Mouse (Mus musculus) frontal cortex, adult (tissue): ENCODE data around the gene Gm10153.
"Not testable (repeated sequence)": the region's sequence is repeated elsewhere in the genome, so short reads cannot be mapped to it uniquely, and the experiment has no call there.

ENCODE experiments used
- ATAC-seq: cut with Nextera tagmentation; 2 replicates; pipeline ENCODE4 v1.9.2; 2017; ENCODE audit warnings: mild to moderate bottlenecking, moderate library complexity, mixed read lengths; ENCODE audit not compliant: low TSS enrichment

Gene Gm10153

GRCm38 (mm10) chr7:142190289-142190688 lies at the start of gene Gm10153:
Gene Gm10153 (minus strand): TSS chr7:142190389.
- no peak for ATAC-seq

GRCm38 (mm10) chr7:142231540-142231939 lies 41.4 kb upstream of the Gm10153 start:
- ATAC-seq, result no peak

- not testable (repeated sequence) for ATAC-seq
Measured at GRCm38 (mm10) chr7:142229871-142230270, 39.7 kb upstream of the Gm10153 start, which contains the start of gene Krtap5-5. Gene Krtap5-5 (minus strand): TSS chr7:142229971.

- no peak for ATAC-seq
Measured at GRCm38 (mm10) chr7:142224518-142224917, 34.3 kb upstream of the Gm10153 start.

- not testable (repeated sequence) for ATAC-seq
Measured at GRCm38 (mm10) chr7:142212136-142212535, 21.9 kb upstream of the Gm10153 start.

GRCm38 (mm10) chr7:142211559-142211958 lies 21.4 kb upstream of the Gm10153 start, which contains the start of gene Gm7579:
Gene Gm7579 (plus strand): TSS chr7:142211859.
- ATAC-seq, result no peak

GRCm38 (mm10) chr7:142206891-142207290 lies 16.7 kb upstream of the Gm10153 start:
- ATAC-seq, result not testable (repeated sequence)

GRCm38 (mm10) chr7:142205488-142205887 lies 15.3 kb upstream of the Gm10153 start:
- no peak for ATAC-seq

GRCm38 (mm10) chr7:142201064-142201463 lies 10.9 kb upstream of the Gm10153 start, which contains the start of gene Krtap5-3:
Gene Krtap5-3 (plus strand): TSS chr7:142201364.
- no peak for ATAC-seq

GRCm38 (mm10) chr7:142198748-142199147 lies 8.6 kb upstream of the Gm10153 start:
- peak; percentile 92 for ATAC-seq

- ATAC-seq, result no peak
Measured at GRCm38 (mm10) chr7:142188156-142188555, 2.0 kb downstream of the Gm10153 start.

- ATAC-seq, result no peak
Measured at GRCm38 (mm10) chr7:142181021-142181420, 9.2 kb downstream of the Gm10153 start.

- peak; percentile 55; the same call in 1 of the 2 replicates for ATAC-seq
Measured at GRCm38 (mm10) chr7:142178685-142179084, 11.5 kb downstream of the Gm10153 start.

GRCm38 (mm10) chr7:142175905-142176304 lies 14.3 kb downstream of the Gm10153 start, which contains the start of gene Krtap5-2:
Gene Krtap5-2 (minus strand): TSS chr7:142176005.
- not testable (repeated sequence) for ATAC-seq

- ATAC-seq, result no peak
Measured at GRCm38 (mm10) chr7:142169836-142170235, 20.4 kb downstream of the Gm10153 start.

GRCm38 (mm10) chr7:142165639-142166038 lies 24.6 kb downstream of the Gm10153 start, which contains the start of gene Gm4553:
Gene Gm4553 (minus strand): TSS chr7:142165739.
- ATAC-seq, result not testable (repeated sequence)

GRCm38 (mm10) chr7:142159366-142159765 lies 30.8 kb downstream of the Gm10153 start:
- no peak for ATAC-seq

GRCm38 (mm10) chr7:142157013-142157412 lies 33.2 kb downstream of the Gm10153 start, which contains the start of gene Gm29735:
Gene Gm29735 (minus strand): TSS chr7:142157113.
- ATAC-seq, result not testable (repeated sequence)

GRCm38 (mm10) chr7:142155308-142155707 lies 34.9 kb downstream of the Gm10153 start:
- no peak for ATAC-seq

GRCm38 (mm10) chr7:142152191-142152590 lies 38.0 kb downstream of the Gm10153 start:
- no peak for ATAC-seq

- ATAC-seq, result no peak
Measured at GRCm38 (mm10) chr7:142148633-142149032, 41.6 kb downstream of the Gm10153 start.

- ATAC-seq, result peak; percentile 44; the same call in 1 of the 2 replicates
Measured at GRCm38 (mm10) chr7:142146033-142146432, 44.2 kb downstream of the Gm10153 start.

- peak; percentile 93 for ATAC-seq
Measured at GRCm38 (mm10) chr7:142145413-142145940, 44.7 kb downstream of the Gm10153 start.
